In the genomic region with DNA sequence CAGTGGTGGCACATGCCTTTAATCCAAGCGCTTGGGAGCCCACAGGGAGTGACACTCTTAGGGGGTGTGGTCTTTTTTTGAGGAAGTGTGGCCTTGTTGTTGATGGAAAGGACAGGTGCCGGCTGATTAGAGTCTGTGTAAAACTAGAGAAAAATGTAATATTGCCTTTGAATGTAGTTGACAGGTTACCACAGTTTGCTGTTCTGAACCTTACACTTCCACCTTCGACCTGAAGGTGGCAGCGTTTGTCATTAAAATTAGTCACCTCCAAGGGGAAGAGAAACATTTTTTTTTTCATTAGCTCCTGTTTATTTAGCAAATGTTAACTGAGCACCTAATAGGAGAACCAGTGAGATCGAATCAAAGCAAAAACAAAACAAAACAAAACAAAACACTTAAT, we compare ENCODE assay signal across 10 mouse cellular contexts. TPM values are rescaled to one million over a fixed set of nuclear protein-coding genes. Genes with fewer than 3 reads are reported as not detected.
DNase-seq lines count a peak whose midpoint lies in the region; ATAC-seq and TF ChIP-seq lines count a peak whose summit lies in the region.
"Had no signal": no experiment of that assay in that cellular context is flagged by ENCODE, and none has a peak within 500 bp of the region (broad histone marks: within the 10 kb centered on the region; RNA-seq: fewer than 3 reads in every experiment).

No protein-coding gene starts in this region.

- peak; percentile 80 for TF ChIP-seq CTCF in left cerebral cortex, adult 2 months (IDR thresholded peaks at IDR 0.05)

- ATAC-seq in hindbrain, embryonic 14.5 days (ENCODE audit: low FRiP score): no peak
- ATAC-seq in hindbrain, embryonic 12.5 days (ENCODE audit: low FRiP score): no peak
- peak; percentile 16 for ATAC-seq in granulocyte monocyte progenitor cell, adult 5-6 weeks (replicated peaks; ENCODE audit: poor library complexity, severe bottlenecking)
- ATAC-seq in neural tube, embryonic 11.5 days (ENCODE audit: insufficient read depth, low FRiP score, low TSS enrichment): no peak

- in situ Hi-C loops in ES-E14 (cut with MboI; ENCODE audit: low sequenced_read_pairs in 2 of 2, unreplicated experiment in 2 of 2): loop anchor here in 1 of 2 experiments (5.0 kb wide), 1 partner anchor 74 kb away; no protein-coding TSS in a partner anchor

- intact Hi-C loops in left cerebral cortex, adult 2 months (cut with DNase I): loop anchor here (1.0 to 5.0 kb wide), 3 partner anchors 59 to 124 kb away; partner anchors contain the start of gene Arpc3

- DNase-seq in hindbrain, embryonic 14.5 days (ENCODE audit: low spot score): peak; percentile 86
- no peak for DNase-seq in ES-E14 (ENCODE audit: low read depth, low spot score)
- DNase-seq in cerebellum, adult 11-12 months: peak; percentile 62
- DNase-seq in left cerebral cortex, adult 2 months (ENCODE audit: extremely low spot score in 1 of 2, low spot score in 2 of 2): peak; percentile 72 to 75
- peak; percentile 38 for DNase-seq in neural tube, embryonic 11.5 days (ENCODE audit: low spot score)
- peak; percentile 82 for DNase-seq in thymus, postnatal 14 days

- no peak overlapping the region for H3K4me3 ChIP-seq in hindbrain, embryonic 14.5 days (replicated peaks; ENCODE audit: low read length)
- no peak overlapping the region for H3K4me3 ChIP-seq in hindbrain, embryonic 12.5 days
- H3K4me3 ChIP-seq in ES-E14 (ENCODE audit: insufficient read depth in 1 of 2, low read depth in 1 of 2, low read length in 2 of 2, poor library complexity in 1 of 2, severe bottlenecking in 1 of 2): no peak overlapping the region
- H3K4me3 ChIP-seq in left cerebral cortex, adult 2 months: no peak overlapping the region
- H3K4me3 ChIP-seq in neural tube, embryonic 11.5 days (ENCODE audit: low read depth, low read length): no peak overlapping the region
- H3K4me3 ChIP-seq: embryonic facial prominence, embryonic 15.5 days had no signal

- H3K9me3 ChIP-seq in hindbrain, embryonic 14.5 days (ENCODE audit: control insufficient read depth, low read length): no peaks in the 10 kb centered on the region
- H3K9me3 ChIP-seq in hindbrain, embryonic 12.5 days (replicated peaks): no peaks in the 10 kb centered on the region
- no peaks in the 10 kb centered on the region for H3K9me3 ChIP-seq in ES-E14 (ENCODE audit: control insufficient read depth, insufficient read depth, low read depth, low read length)
- H3K9me3 ChIP-seq in neural tube, embryonic 11.5 days (ENCODE audit: control insufficient read depth, low read length): no peaks in the 10 kb centered on the region
- H3K9me3 ChIP-seq: embryonic facial prominence, embryonic 15.5 days had no signal

- peaks cover 9% of the 10 kb centered on the region for H3K4me1 ChIP-seq in hindbrain, embryonic 14.5 days (replicated peaks; ENCODE audit: control insufficient read depth, insufficient read depth, low read length)
- peaks cover 10% of the 10 kb centered on the region for H3K4me1 ChIP-seq in hindbrain, embryonic 12.5 days
- peaks cover 8 to 11% of the 10 kb centered on the region in 2 experiments; a peak in 3 of 4 replicates for H3K4me1 ChIP-seq in ES-E14 (ENCODE audit: control insufficient read depth in 2 of 2, insufficient read depth in 2 of 2, low read length in 2 of 2, poor library complexity in 1 of 2)
- peaks cover 3% of the 10 kb centered on the region; the same call in 1 of the 2 replicates for H3K4me1 ChIP-seq in neural tube, embryonic 11.5 days (ENCODE audit: control insufficient read depth, insufficient read depth, low read length)

- 28% methylated on average over 5 of the region's 5 CpGs for WGBS in hindbrain, embryonic 14.5 days
- WGBS in hindbrain, embryonic 12.5 days: 31% methylated on average over 5 of the region's 5 CpGs
- WGBS in neural tube, embryonic 11.5 days: 25% methylated on average over 5 of the region's 5 CpGs

- H3K27ac ChIP-seq in hindbrain, embryonic 14.5 days: no peak overlapping the region
- no peak overlapping the region for H3K27ac ChIP-seq in hindbrain, embryonic 12.5 days
- no peak overlapping the region for H3K27ac ChIP-seq in ES-E14 (ENCODE audit: insufficient read depth, low read depth, low read length, poor library complexity, severe bottlenecking)
- no peak overlapping the region for H3K27ac ChIP-seq in left cerebral cortex, adult 2 months
- H3K27ac ChIP-seq in neural tube, embryonic 11.5 days (ENCODE audit: low read depth, low read length): no peak overlapping the region
- H3K27ac ChIP-seq: embryonic facial prominence, embryonic 15.5 days; macrophage had no signal

- no peaks in the 10 kb centered on the region for H3K27me3 ChIP-seq in hindbrain, embryonic 14.5 days (ENCODE audit: control insufficient read depth, insufficient read depth, low read length)
- no peaks in the 10 kb centered on the region for H3K27me3 ChIP-seq in hindbrain, embryonic 12.5 days
- no peaks in the 10 kb centered on the region for H3K27me3 ChIP-seq in neural tube, embryonic 11.5 days (ENCODE audit: control insufficient read depth, insufficient read depth, low read length)
- H3K27me3 ChIP-seq: embryonic facial prominence, embryonic 15.5 days had no signal

- H3K4me2 ChIP-seq in hindbrain, embryonic 14.5 days (replicated peaks): no peak overlapping the region
- no peak overlapping the region for H3K4me2 ChIP-seq in hindbrain, embryonic 12.5 days (replicated peaks)
- H3K4me2 ChIP-seq in neural tube, embryonic 11.5 days (ENCODE audit: low read depth): no peak overlapping the region
- H3K4me2 ChIP-seq: embryonic facial prominence, embryonic 15.5 days had no signal

- no peaks in the 10 kb centered on the region for H3K36me3 ChIP-seq in hindbrain, embryonic 14.5 days (replicated peaks; ENCODE audit: control insufficient read depth, insufficient read depth)
- H3K36me3 ChIP-seq in hindbrain, embryonic 12.5 days: no peaks in the 10 kb centered on the region
- H3K36me3 ChIP-seq in ES-E14 (ENCODE audit: control insufficient read depth, insufficient read depth, low read length, poor library complexity, severe bottlenecking): no peaks in the 10 kb centered on the region
- H3K36me3 ChIP-seq in neural tube, embryonic 11.5 days (ENCODE audit: control insufficient read depth, insufficient read depth, low read length): no peaks in the 10 kb centered on the region
- H3K36me3 ChIP-seq: embryonic facial prominence, embryonic 15.5 days had no signal

- no peak overlapping the region for H3K9ac ChIP-seq in hindbrain, embryonic 14.5 days
- no peak overlapping the region for H3K9ac ChIP-seq in hindbrain, embryonic 12.5 days
- no peak overlapping the region for H3K9ac ChIP-seq in ES-E14 (ENCODE audit: insufficient read depth, low read depth, low read length, poor library complexity, severe bottlenecking)
- H3K9ac ChIP-seq in neural tube, embryonic 11.5 days (ENCODE audit: low read length): no peak overlapping the region
- H3K9ac ChIP-seq: embryonic facial prominence, embryonic 15.5 days had no signal

TF ChIP-seq in ES-E14, 5 proteins besides CTCF, POLR2A, EP300 and RAD21:
- TF ChIP-seq CHD2 (IDR thresholded peaks at IDR 0.05; ENCODE audit: low read depth, low read length) (no peak), ZNF384 (IDR thresholded peaks at IDR 0.05; ENCODE audit: low read depth, low read length) (peak; percentile 85), ZC3H11A (IDR thresholded peaks at IDR 0.05; ENCODE audit: borderline replicate concordance, low read depth, low read length) (peak; percentile 62; the same call in 1 of the 2 replicates)

RNA-seq across cellular contexts. Expression of gene Tctn1, which starts 3.6 kb away (rescaled TPM):
- 4.4 and 6.5 TPM in 2 replicates for polyA plus RNA-seq in hindbrain, embryonic 14.5 days (2014; fragmentation: Nextera tagmentation; extraction: Ambion mirVana)
- 7.5 and 7.7 TPM in 2 replicates for polyA plus RNA-seq in hindbrain, embryonic 12.5 days (2016; fragmentation: Nextera tagmentation; extraction: Ambion mirVana)
- total RNA-seq in ES-E14 (2012; rRNA removed): 15.4 and 23.7 TPM in 2 replicates
- 7.2 and 9.3 TPM in 2 replicates for total RNA-seq in granulocyte monocyte progenitor cell, adult 5-6 weeks (2014; fragmentation: Nextera tagmentation)
- 1.8 and 4.3 TPM in 2 replicates for total RNA-seq in granulocyte monocyte progenitor cell, adult 5-6 weeks (2017)
- 10 to 100 TPM; 13.5 to 13.7 TPM for total RNA-seq in left cerebral cortex, adult 2 months (2021)
- polyA plus RNA-seq in neural tube, embryonic 11.5 days (2014; fragmentation: Nextera tagmentation; extraction: Ambion mirVana): 3.9 and 4.5 TPM in 2 replicates

RNA-seq across cellular contexts. Expression of gene Pptc7, which starts 16.3 kb away (rescaled TPM):
- polyA plus RNA-seq in hindbrain, embryonic 14.5 days (2014; fragmentation: Nextera tagmentation; extraction: Ambion mirVana): 8.4 and 8.5 TPM in 2 replicates
- 10.8 and 11.1 TPM in 2 replicates for polyA plus RNA-seq in hindbrain, embryonic 12.5 days (2016; fragmentation: Nextera tagmentation; extraction: Ambion mirVana)
- total RNA-seq in ES-E14 (2012; rRNA removed): 21.1 and 21.2 TPM in 2 replicates
- 12.0 and 14.8 TPM in 2 replicates for total RNA-seq in granulocyte monocyte progenitor cell, adult 5-6 weeks (2014; fragmentation: Nextera tagmentation)
- 17.2 TPM in 2 replicates for total RNA-seq in granulocyte monocyte progenitor cell, adult 5-6 weeks (2017)
- 10 to 100 TPM; 41.2 to 42.5 TPM for total RNA-seq in left cerebral cortex, adult 2 months (2021)
- polyA plus RNA-seq in neural tube, embryonic 11.5 days (2014; fragmentation: Nextera tagmentation; extraction: Ambion mirVana): 8.5 and 9.2 TPM in 2 replicates
